Mouse (Mus musculus) gastrocnemius, postnatal 36 days (tissue): Measurements from ENCODE around the gene Ccdc142. TPM values are rescaled to one million over a fixed set of nuclear protein-coding genes. Genes with fewer than 3 reads are reported as not detected.

ENCODE experiments used
- DNase-seq, 2 experiments: peaks; one replicate each; pipeline ENCODE4 v3.0.0; 2022
- intact Hi-C: fragments of 180-260 bp; cut with DNase I; formaldehyde crosslinking; loops from one replicate; pipeline ENCODE4 v1.15.1; 2025
- total RNA-seq, 2 experiments: library from RNA; stranded (reverse); gene quantifications; 2 replicates each; pipeline ENCODE4 v1.2.3; 2021

Ccdc142 gene
- total RNA-seq, 2 experiments from 2014 or later, result 1.2 to 3.1 TPM

DNA sequence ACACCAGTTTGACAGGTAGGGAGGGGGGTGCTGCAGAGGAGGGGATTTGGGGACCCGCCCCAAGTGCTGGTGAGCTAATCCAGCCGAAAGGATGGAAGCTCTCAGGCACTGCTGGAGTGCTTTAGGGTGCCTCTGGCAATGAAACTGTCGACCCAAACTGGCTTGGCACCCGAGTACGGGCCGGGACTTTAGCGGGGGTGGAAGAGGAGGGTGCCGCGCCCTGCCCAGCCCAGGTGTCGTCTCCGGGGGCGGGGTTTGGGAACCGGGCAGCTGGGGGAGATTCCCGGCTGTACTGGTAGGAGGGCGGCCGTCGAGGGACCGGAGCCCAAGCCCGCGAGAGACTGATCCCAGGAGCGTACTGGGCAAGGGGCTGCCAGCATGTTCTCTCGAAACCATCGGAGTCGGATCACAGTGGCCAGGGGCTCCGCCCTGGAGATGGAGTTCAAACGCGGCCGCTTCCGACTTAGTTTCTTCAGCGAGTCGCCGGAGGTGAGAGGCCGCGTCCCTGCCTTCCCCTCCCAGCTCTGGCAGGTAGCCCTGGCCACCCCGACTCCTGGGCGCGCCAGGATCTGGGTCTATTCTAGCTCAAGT, 34.3 kb downstream of the Ccdc142 start:
- DNase-seq, result peak; percentile 42 to 56
- intact Hi-C loops, result no loop called here

DNA sequence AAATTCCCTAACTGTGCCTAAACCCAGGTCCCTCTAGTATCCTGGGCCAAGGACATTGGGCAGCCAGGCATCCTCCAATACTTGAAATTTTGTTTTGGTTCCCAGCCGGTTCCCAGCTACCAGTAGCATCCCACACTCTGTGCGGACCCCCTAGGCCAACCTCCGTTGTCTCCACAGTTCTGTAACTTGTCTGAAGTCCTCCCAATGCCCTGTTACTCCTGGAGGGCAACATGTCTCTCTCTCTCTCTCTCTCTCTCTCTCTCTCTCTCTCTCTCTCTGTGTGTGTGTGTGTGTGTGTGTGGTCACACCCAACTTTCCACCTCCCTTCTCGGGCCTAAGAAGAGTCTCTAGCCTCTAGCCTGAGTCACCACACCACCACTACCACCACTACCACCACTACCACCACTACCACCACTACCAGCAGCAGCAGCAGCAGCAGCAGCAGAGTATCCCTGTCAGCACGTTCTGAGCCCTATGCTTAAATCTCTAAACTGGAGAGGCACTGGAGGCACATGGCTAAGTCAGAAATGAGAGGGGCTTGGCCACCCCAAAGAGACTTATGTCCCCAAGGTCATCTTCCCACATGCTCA, 35.0 kb downstream of the Ccdc142 start:
- no peak for DNase-seq
- intact Hi-C loops, result no loop called here

DNA sequence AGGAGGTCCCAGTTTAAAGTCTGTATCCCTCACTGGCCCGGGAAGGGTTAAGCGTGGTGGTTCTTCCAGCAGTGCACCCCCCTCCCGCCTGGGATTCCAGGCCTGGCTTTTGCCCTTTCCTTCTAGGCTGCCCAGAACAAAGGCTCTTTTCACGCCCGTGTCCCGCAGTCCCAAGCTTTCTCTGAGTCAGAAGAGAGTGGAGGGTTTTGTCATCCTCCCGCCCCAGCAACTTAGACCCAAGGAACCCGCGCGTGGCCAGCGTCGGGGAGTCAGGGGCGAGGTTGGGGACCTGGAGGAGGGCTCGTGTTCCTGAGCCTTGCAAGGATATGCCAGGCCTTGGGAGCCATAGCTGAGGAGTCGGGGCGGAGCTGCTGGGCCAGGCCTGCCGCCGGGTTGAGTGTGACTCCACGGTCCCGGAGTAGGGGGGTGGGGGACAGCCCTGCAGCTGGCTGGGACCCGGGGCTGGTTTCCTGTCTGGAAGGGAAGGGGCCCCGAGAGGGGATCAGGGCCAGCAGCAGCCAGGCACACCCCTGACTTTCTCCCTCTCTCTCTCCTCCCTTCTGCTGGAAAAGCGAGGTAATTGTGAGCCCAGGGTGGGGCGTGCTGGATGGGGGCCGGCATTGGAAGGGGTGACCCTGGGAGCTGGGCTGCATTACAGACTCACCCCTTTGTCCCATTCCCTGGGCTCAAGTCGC, 35.6 kb downstream of the Ccdc142 start:
- intact Hi-C loops, result no loop called here
- DNase-seq, result peak; percentile 76

DNA sequence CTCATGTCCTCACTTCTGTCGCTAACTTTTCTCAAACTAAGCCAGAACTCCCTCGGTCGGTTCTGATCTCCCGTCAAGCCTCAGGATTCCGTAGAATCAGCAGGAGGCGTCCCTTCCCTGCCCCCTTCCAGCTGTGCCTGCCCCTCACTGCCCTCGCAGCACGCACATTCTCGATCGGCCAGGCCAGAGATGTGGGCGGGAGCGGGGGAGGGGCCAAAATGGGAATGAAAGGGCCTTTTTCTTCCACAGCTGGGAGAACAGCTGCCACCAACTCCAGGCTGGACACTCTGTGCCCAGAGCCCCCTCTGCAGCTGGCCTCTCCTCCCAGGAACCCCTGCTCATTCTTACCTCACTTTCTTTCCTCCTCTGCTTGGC, 36.2 kb downstream of the Ccdc142 start:
- DNase-seq, result peak; percentile 86 to 91
- intact Hi-C loops, result no loop called here

DNA sequence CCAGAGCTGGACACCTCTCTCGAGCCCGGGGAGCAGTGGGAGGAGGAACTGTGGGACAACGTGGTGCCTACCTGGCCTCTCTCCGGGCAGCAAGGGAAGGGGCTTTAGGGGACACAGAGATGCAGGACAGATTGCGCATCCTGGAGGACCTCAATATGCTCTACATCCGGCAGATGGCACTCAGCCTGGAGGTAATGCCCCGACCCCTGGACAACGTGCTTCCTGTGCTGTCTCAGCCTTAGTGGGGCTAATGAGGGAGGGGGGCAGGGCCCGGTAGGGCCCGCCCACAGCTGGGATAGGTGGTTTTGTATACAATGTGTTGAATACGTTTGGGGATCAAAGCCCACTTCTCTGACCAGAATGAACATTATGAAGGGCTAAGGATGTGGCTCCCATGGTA, 36.7 kb downstream of the Ccdc142 start:
- intact Hi-C loops, result no loop called here
- DNase-seq, result no peak

DNA sequence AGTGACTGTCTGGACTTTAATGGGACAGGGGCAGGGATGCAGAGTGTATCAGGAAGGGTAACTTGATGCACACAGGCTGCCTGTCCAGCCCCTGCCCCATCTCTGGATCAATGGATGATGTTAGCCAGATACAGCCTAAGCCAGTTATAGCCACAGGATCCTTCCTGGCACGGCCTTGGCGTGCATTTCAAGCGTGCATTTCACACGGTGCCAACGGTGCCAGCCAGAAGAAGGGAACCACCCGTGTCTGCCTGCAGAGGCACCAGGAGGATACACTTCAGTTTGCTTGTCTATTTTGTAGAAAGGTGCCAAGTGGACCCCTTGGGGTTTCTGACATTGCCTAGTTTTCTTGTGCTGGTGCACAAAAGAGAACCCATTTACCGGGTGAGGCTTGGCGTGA, 38.6 kb downstream of the Ccdc142 start:
- intact Hi-C loops, result no loop called here
- no peak for DNase-seq

DNA sequence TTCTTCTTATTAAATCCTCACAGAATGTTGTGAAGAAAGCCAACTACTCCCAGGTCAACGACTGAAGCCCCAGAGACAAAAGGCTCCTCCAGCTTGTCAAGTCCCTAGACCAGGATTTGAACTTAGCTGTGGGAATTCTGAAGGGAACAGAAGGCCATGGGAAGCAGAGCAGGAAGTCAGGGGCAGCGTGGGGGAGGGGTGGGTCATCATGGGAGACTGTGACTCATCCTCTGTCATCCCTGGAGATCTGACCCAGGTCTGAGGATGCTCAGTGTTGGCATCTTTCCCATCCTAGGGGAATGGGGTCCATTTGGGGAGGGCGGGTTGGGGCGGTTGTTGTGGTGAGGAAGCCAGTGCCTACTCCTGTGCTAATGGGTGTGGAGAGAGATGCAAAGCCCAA, 40.2 kb downstream of the Ccdc142 start:
- intact Hi-C loops, result no loop called here
- DNase-seq, result no peak

DNA sequence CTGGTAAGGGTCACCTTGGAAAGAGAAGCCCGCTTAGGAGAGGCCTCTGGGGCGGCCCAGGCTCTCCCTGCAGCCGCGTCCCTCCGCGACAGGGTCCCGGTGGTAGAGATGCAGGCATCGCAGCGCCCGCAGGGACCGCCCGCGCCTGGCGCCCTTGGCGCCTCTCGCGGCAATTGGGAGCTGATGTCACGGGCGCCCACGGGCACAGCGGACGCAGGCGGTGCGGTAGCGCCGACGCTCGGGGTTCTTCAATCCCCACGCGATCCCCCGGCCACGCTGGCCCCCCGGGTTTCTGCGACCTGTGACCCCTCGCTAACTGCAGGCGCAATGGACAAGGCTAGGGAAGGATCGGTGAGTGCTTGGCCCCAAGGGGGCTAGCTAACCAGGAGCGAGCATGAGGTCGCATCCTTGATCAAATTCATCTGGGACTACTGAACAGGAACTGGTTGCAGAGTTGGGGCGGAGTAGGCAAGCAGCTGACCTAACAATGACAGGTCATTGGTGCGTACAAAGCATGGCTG, 40.9 kb downstream of the Ccdc142 start:
- intact Hi-C loops, result no loop called here

DNA sequence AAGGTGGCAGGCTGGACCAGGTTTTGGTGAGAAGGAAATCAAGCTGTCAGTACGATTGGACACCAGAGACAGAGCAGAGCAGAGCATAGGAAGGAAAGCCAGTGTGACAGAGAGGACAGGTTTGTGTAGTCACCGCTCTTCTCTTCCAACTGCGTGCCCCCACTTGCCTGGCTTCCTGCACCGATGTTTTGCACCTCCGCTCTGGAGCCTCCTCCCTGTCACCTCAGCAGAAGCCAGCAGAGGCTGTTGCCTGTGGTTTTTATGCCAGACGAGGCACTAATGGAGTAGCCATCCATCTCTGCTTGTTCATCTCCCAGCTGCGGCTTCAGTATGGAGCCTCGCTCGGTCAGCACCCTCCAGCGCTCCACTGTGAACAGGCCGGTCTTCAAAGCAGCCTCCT, 41.5 kb downstream of the Ccdc142 start:
- no peak for DNase-seq
- intact Hi-C loops, result no loop called here

More for the DNA sequence above, 40.9 kb downstream of the Ccdc142 start:
- DNase-seq, result no peak

DNA sequence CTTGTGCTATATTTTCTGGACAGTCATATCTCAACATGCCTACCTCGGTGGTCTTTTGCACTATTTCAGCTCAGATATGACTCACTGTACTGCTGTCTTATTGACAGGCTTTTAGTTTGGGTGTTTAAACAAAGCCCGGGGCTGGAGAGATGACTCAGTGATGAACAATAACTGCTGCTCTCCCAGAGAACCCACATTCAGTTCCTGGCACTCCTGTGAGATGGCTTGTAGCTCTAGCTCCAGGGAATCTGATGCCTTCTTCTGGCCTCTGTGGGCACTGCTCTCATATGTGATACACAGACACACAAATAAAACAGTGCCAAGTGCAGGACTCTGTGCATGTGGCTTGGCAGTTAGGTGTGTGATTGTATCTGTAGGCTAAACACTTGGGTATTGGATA, 43.8 kb downstream of the Ccdc142 start:
- intact Hi-C loops, result no loop called here
- no peak for DNase-seq

DNA sequence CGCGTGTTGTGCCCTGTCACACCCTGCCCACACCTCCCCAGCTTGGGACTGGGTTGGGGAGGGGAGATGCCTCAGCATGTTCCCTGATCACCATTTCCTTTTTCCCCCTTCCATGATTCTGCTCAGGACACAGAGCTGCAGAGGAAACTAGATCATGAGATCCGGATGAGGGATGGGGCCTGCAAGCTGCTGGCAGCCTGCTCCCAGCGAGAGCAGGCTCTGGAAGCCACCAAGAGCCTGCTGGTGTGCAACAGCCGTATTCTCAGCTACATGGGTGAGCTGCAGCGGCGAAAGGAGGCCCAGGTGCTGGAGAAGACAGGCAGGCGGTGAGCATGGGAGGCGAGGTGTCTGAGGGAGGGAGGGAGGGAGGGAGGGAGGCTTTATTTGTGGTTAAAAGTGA, 44.4 kb downstream of the Ccdc142 start:
- DNase-seq, result no peak
- intact Hi-C loops, result no loop called here

DNA sequence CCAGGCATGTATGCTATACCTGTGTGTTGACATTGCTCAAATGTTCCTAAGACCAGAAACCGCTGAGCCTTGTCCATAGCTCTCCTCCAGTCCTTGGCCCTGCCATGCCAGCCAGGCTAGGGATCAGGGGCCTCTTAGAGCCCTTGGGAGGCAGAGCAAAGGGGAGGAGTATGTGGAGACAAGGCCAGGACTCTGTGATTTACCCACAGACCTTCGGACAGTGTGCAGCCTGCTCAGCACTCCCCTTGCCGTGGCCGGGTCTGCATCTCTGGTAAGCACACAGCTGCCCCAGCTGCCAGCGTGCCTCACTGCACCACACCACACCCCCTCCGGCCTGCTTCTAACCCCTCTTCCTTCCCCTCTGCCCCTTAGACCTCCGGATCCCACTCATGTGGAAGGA, 45.9 kb downstream of the Ccdc142 start:
- intact Hi-C loops, result no loop called here
- DNase-seq, result no peak

DNA sequence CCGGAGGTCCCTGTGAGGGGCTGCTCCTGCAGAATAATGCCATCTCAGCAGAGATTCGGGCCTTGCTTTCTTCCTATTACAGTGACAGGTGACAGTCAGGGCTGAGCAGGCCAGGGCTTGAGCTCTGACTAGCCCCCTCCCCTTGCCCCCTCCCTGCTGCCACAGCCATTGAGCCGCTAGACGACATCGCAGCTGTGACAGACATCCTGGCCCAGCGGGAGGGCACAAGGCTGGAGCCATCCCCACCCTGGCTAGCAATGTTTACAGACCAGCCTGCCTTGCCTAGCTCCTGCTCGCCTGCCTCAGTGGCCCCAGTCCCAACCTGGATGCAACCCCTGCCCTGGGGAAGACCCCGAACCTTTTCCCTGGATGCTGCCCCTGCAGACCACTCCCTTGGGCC, 50.3 kb downstream of the Ccdc142 start:
- no peak for DNase-seq
- intact Hi-C loops, result no loop called here

DNA sequence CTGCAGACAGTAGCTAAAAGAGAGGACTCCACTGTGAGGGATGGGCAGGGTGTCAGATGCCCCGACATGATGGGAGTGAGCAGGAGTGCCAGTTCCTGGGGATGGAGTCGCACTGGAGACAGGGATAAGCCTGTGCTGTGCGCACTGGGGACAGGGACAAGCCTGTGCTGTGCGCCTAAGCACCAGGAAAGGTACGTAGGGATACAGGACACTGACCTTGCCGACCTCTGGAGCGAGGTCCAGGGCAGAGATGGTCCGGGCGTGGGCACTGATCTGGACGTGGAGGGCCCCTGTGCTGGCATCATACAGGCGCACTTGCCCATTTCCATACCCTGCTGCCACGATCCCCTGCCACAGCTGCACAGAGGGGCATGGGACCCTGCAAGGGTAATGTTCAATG, 51.6 kb downstream of the Ccdc142 start:
- intact Hi-C loops, result no loop called here

DNA sequence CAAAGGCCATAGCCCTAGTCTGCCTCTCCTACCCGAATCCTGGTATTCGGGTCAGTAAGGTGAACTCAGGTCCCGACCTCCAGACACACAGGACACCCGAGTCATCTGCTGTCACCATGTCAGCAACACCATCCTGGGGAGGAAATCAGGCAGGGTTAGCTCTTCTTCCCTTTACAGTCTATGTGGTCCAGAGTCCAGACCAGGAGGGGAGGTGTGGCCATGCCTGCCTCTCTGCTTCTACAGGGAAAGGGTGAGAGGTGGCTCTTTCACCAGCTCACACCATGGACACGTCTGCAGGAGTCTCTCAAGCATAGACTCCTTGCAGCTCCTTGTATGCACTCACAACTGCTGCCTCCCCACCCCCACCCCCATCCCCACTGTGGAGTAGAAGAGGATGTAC, 52.1 kb downstream of the Ccdc142 start:
- intact Hi-C loops, result no loop called here
- no peak for DNase-seq

More for the DNA sequence above, 51.6 kb downstream of the Ccdc142 start:
- no peak for DNase-seq

DNA sequence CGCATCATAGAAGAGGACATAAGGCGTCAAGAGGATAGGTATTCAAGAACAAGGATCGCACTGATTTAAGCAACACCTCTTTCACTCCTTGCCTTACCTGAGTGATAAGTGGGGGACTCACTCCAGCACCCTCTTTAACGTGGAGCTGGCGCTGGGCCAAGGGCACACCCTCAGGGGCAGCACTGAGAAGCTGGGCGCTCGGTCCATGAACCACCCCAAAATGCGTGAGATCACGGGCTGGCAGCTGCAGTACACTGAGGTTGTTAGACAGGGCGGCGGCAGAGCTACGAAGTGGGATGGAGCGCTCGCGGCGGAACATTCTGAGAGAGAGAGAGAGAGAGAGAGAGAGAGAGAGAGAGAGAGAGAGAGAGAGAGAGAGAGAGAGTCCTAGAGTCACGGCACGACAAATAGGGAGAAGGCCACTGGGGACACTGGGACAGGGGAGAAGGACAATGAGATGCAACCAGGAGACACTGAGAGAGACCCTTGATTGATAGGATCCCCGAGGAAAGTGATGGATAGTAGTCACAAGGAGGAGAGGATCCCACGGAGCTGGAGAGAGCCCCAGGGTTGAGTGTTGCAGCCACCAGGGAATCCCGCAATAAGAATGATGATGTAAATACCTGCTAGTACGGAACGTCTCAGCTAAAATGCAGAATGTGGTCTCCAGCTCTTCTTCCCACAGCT, 54.3 kb downstream of the Ccdc142 start:
- intact Hi-C loops, result loop anchor here (5.0 kb wide), 1 partner anchor 158 kb away; no protein-coding TSS in a partner anchor

DNA sequence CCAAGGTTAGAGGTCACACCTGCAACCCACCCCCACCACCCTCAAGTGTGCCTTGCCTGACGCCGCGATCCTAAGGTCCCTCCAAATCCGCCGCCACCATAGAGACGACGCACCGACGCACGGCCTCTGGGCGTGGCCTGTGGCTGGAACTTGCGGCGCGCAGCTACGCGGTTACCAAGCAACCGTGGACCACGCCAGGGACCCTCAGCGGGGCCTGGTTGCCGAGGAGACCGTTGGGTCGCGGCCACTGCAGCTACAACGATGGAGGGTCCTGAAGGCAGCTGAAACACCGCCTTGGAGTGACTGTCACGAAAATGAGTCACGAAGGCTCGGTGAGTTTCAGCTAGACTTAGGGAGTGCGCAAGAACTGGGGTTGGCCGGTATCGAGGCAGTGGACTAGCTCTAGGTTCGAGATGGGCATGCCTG, 54.9 kb downstream of the Ccdc142 start, which contains the start of the genes Wdr54 and 1700003E16Rik:
TSS of gene Wdr54 (minus strand) at position 139 of the 426 bp plus-strand sequence.
TSS of gene 1700003E16Rik (plus strand) at position 146 of the 426 bp plus-strand sequence.
- intact Hi-C loops, result loop anchor here (5.0 kb wide), 1 partner anchor 159 kb away; no protein-coding TSS in a partner anchor
- peak; percentile 40 to 41 for DNase-seq

More for the DNA sequence above, 54.3 kb downstream of the Ccdc142 start:
- no peak for DNase-seq
